Mouse (Mus musculus) limb, embryonic 14.5 days (tissue): ENCODE data around the gene Adamts2. TPM values are rescaled to one million over a fixed set of nuclear protein-coding genes. Genes with fewer than 3 reads are reported as not detected.

Experiments used
- ATAC-seq: fragments of 200-750 bp; cut with Nextera tagmentation; 2 replicates; pipeline ENCODE4 v1.8.0; 2017; ENCODE audit warnings: low read depth, moderate number of reproducible peaks, moderate TSS enrichment; ENCODE audit not compliant: low FRiP score
- DNase-seq: peaks from one replicate; pipeline ENCODE4 v3.0.0-alpha.2; 2015; ENCODE audit warnings: low spot score
- H3K27ac ChIP-seq: fragments of 300-500 bp; sonication (generic); replicated peaks from 2 replicates; pipeline ENCODE4 v1.5.1; 2014; ENCODE audit warnings: low read depth, mild to moderate bottlenecking, low read length, moderate library complexity, mixed read lengths
- H3K27me3 ChIP-seq: fragments of 300-500 bp; sonication (generic); 2 replicates; pipeline ENCODE4 v1.6.1; 2014; ENCODE audit warnings: low read length, mixed read lengths; ENCODE audit not compliant: control insufficient read depth, insufficient read depth
- H3K36me3 ChIP-seq: fragments of 300-500 bp; sonication (generic); 2 replicates; pipeline ENCODE4 v1.6.1; 2014; ENCODE audit warnings: mild to moderate bottlenecking, low read length, moderate library complexity, mixed read lengths; ENCODE audit not compliant: control insufficient read depth, insufficient read depth
- H3K4me1 ChIP-seq: fragments of 300-500 bp; sonication (generic); 2 replicates; pipeline ENCODE4 v1.6.1; 2014; ENCODE audit warnings: antibody characterized with exemption, low read length, mixed read lengths; ENCODE audit not compliant: control insufficient read depth, insufficient read depth
- H3K4me2 ChIP-seq: fragments of 300-500 bp; sonication (generic); replicated peaks from 2 replicates; pipeline ENCODE4 v1.6.1; 2014; ENCODE audit warnings: low read depth, mild to moderate bottlenecking, low read length, moderate library complexity; ENCODE audit not compliant: severe bottlenecking
- H3K4me3 ChIP-seq: fragments of 300-500 bp; sonication (generic); replicated peaks from 2 replicates; pipeline ENCODE4 v1.5.1; 2014; ENCODE audit warnings: low read length
- H3K9ac ChIP-seq: fragments of 300-500 bp; sonication (generic); 2 replicates; pipeline ENCODE4 v1.6.1; 2014; ENCODE audit warnings: mild to moderate bottlenecking, low read depth, low read length, moderate library complexity; ENCODE audit not compliant: severe bottlenecking
- H3K9me3 ChIP-seq: fragments of 300-500 bp; sonication (generic); 2 replicates; pipeline ENCODE4 v1.6.1; 2016; ENCODE audit warnings: low read length; ENCODE audit not compliant: control insufficient read depth
- POLR2A ChIP-seq: fragments of 200-500 bp; IDR thresholded peaks from 2 replicates; pipeline ENCODE4 v1.8.0; 2012; ENCODE audit warnings: inconsistent platforms, mild to moderate bottlenecking, moderate library complexity, borderline replicate concordance; ENCODE audit not compliant: insufficient read depth, insufficient read length; ENCODE audit errors: extremely low read depth
- WGBS: fragments of 180-500 bp; shearing (Covaris S2); extraction: QIAGEN DNeasy Blood & Tissue Kit; methylation state at CpG from one replicate; pipeline ENCODE4 v1.1.7; 2014; 5-methylcytosine and 5-hydroxymethylcytosine counted together
- polyA plus RNA-seq, 2 experiments: library from polyadenylated mRNA; depleted of rRNA in 1 of 2; stranded (reverse) in 1 of 2; unstranded in 1 of 2; fragments of >200 nt; fragmentation: Nextera tagmentation in 1 of 2; extraction: Ambion mirVana in 1 of 2; gene quantifications; 2 replicates each; pipeline versions ENCODE4 v1.2.1 to v1.2.3; 2012 to 2014

The Adamts2 gene
- polyA plus RNA-seq, 2 experiments, result 19.4 to 34.9 TPM

- no peak overlapping the region for H3K4me3 ChIP-seq
- H3K27ac ChIP-seq, result no peak overlapping the region
- no peak overlapping the region for H3K4me2 ChIP-seq
- 0 out of 2 replicates have a peak, but pooled peaks cover 2% of the 10 kb centered on the region for H3K4me1 ChIP-seq
- no peaks in the 10 kb centered on the region for H3K27me3 ChIP-seq
- no peak for TF ChIP-seq POLR2A
- ATAC-seq (no peak), DNase-seq (no peak)
- H3K9me3 ChIP-seq, result no peaks in the 10 kb centered on the region
- no peaks in the 10 kb centered on the region; the same call in 1 of the 2 replicates for H3K36me3 ChIP-seq
- no peak overlapping the region for H3K9ac ChIP-seq
- WGBS, result 63% methylated on average over 2 of the region's 2 CpGs
These were observed 69.5 kb downstream of the Adamts2 start for GRCm38 (mm10) chr11:50671376-50671775.

- H3K4me2 ChIP-seq, result no peak overlapping the region
- H3K27ac ChIP-seq, result no peak overlapping the region
- no peak for ATAC-seq
- H3K9me3 ChIP-seq, result no peaks in the 10 kb centered on the region
- 0 out of 2 replicates have a peak, but pooled peaks cover 2% of the 10 kb centered on the region for H3K4me1 ChIP-seq
- no peak overlapping the region for H3K9ac ChIP-seq
- H3K27me3 ChIP-seq, result no peaks in the 10 kb centered on the region
- H3K4me3 ChIP-seq, result no peak overlapping the region
- 72% methylated on average over 7 of the region's 7 CpGs for WGBS
- no peaks in the 10 kb centered on the region; the same call in 1 of the 2 replicates for H3K36me3 ChIP-seq
- no peak for TF ChIP-seq POLR2A
- DNase-seq, result no peak
These were observed 70.0 kb downstream of the Adamts2 start for GRCm38 (mm10) chr11:50671820-50672310.

- Histone ChIP-seq H3K36me3 (no peaks in the 10 kb centered on the region; the same call in 1 of the 2 replicates), H3K9me3 (no peaks in the 10 kb centered on the region), H3K9ac (no peak overlapping the region), H3K4me3 (no peak overlapping the region), H3K27me3 (no peaks in the 10 kb centered on the region), H3K4me2 (no peak overlapping the region), H3K4me1 (0 out of 2 replicates have a peak, but pooled peaks cover 2% of the 10 kb centered on the region), H3K27ac (no peak overlapping the region)
- DNase-seq (no peak), ATAC-seq (no peak)
- 32% methylated on average over 7 of the region's 7 CpGs for WGBS
- TF ChIP-seq POLR2A, result no peak
These were observed 71.0 kb downstream of the Adamts2 start for GRCm38 (mm10) chr11:50672866-50673265.

- TF ChIP-seq POLR2A, result no peak
- H3K4me3 ChIP-seq, result no peak overlapping the region
- H3K9me3 ChIP-seq, result no peaks in the 10 kb centered on the region
- no peaks in the 10 kb centered on the region; the same call in 1 of the 2 replicates for H3K36me3 ChIP-seq
- DNase-seq (no peak), ATAC-seq (no peak)
- H3K4me2 ChIP-seq, result no peak overlapping the region
- H3K27ac ChIP-seq, result no peak overlapping the region
- WGBS, result 73% methylated on average over 6 of the region's 7 CpGs
- H3K9ac ChIP-seq, result no peak overlapping the region
- no peaks in the 10 kb centered on the region for H3K27me3 ChIP-seq
- 0 out of 2 replicates have a peak, but pooled peaks cover 2% of the 10 kb centered on the region for H3K4me1 ChIP-seq
These were observed 71.8 kb downstream of the Adamts2 start for GRCm38 (mm10) chr11:50673525-50674250.

- no peak overlapping the region for H3K4me2 ChIP-seq
- no peaks in the 10 kb centered on the region; the same call in 1 of the 2 replicates for H3K36me3 ChIP-seq
- no peaks in the 10 kb centered on the region for H3K27me3 ChIP-seq
- WGBS, result 76% methylated on average over 9 of the region's 9 CpGs
- ATAC-seq, result no peak
- H3K4me3 ChIP-seq, result no peak overlapping the region
- 0 out of 2 replicates have a peak, but pooled peaks cover 2% of the 10 kb centered on the region for H3K4me1 ChIP-seq
- H3K9me3 ChIP-seq, result no peaks in the 10 kb centered on the region
- no peak overlapping the region for H3K9ac ChIP-seq
- no peak for TF ChIP-seq POLR2A
- DNase-seq, result no peak
- no peak overlapping the region for H3K27ac ChIP-seq
These were observed 72.5 kb downstream of the Adamts2 start for GRCm38 (mm10) chr11:50674390-50674789.
